Mouse (Mus musculus): ENCODE data around the gene Diras2. TPM values are rescaled to one million over a fixed set of nuclear protein-coding genes. Genes with fewer than 3 reads are reported as not detected.

Gene Diras2
- polyA plus RNA-seq, 1 experiment from 2014 or later, result 0.61 TPM

DNA sequence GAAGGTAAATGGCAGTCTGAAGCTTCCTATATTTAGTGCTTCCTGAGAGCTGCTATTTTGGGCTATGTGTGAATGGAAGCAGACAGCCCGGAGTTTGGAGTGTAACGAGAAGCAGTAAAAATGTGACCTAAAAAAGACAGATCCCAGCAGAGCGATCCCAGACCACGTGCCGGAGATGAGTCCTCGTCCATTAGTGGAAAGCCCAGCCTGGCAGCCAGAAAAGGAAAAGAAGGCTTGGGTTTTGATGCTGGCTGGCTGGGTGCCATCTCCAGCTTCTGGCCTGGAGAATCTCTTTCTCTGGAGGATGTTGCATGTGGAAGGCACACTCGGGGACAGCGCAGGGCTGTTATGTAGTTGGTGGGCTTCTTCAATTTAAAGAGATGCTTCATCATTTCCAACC is 29.4 kb downstream of the Diras2 start:
- Histone ChIP-seq H3K9ac (ENCODE audit: low read depth, low read length) (no peak overlapping the region), H3K9me3 (ENCODE audit: control insufficient read depth) (no peaks in the 10 kb centered on the region), H3K4me3 (ENCODE audit: low read depth, low read length) (no peak overlapping the region), H3K4me1 (replicated peaks; ENCODE audit: control insufficient read depth, insufficient read depth, low read length) (no peaks in the 10 kb centered on the region), H3K27ac (ENCODE audit: low read depth, low read length) (no peak overlapping the region), H3K4me2 (replicated peaks; ENCODE audit: low read depth) (no peak overlapping the region), H3K27me3 (replicated peaks; ENCODE audit: control insufficient read depth, insufficient read depth, low read length) (no peaks in the 10 kb centered on the region), H3K36me3 (ENCODE audit: control insufficient read depth, insufficient read depth) (no peaks in the 10 kb centered on the region)
- WGBS, result 57% methylated on average over 8 of the region's 8 CpGs
- no peak for TF ChIP-seq CTCF (IDR thresholded peaks at IDR 0.05; ENCODE audit: low read depth)
- ATAC-seq, result no peak

DNA sequence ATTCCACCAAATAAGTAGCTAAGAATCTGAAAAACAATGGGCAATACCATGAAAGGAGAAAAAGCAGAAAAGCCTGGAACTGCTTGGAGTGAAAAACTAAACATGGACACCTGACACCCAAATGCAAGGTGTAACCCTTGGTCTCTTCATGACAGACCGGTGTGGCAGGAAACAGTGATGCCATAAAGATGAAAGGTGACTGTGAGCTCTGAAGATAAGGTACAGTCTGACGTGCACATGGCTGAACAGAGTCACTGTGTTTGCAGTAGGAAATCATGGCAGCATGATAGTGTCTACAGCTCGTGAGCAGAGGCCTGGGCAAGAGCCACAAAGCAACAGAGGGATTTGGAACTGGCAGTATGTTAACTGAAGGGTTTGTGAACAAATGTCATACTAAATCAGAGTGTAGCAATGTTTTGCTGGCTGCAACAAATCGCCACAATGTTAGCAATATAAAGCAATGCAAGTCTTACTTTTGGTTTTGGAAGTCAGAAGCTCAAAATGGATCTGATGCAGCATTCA is 34.0 kb downstream of the Diras2 start:
- Histone ChIP-seq H3K9me3 (ENCODE audit: control insufficient read depth) (no peaks in the 10 kb centered on the region), H3K4me3 (ENCODE audit: low read depth, low read length) (no peak overlapping the region), H3K27me3 (replicated peaks; ENCODE audit: control insufficient read depth, insufficient read depth, low read length) (no peaks in the 10 kb centered on the region), H3K4me2 (replicated peaks; ENCODE audit: low read depth) (no peak overlapping the region), H3K27ac (ENCODE audit: low read depth, low read length) (no peak overlapping the region), H3K4me1 (replicated peaks; ENCODE audit: control insufficient read depth, insufficient read depth, low read length) (no peaks in the 10 kb centered on the region), H3K36me3 (ENCODE audit: control insufficient read depth, insufficient read depth) (no peaks in the 10 kb centered on the region), H3K9ac (ENCODE audit: low read depth, low read length) (no peak overlapping the region)
- TF ChIP-seq CTCF (IDR thresholded peaks at IDR 0.05; ENCODE audit: low read depth), result no peak
- ATAC-seq, result peak; percentile 68
- WGBS, result 39% methylated on average over 4 of the region's 4 CpGs

DNA sequence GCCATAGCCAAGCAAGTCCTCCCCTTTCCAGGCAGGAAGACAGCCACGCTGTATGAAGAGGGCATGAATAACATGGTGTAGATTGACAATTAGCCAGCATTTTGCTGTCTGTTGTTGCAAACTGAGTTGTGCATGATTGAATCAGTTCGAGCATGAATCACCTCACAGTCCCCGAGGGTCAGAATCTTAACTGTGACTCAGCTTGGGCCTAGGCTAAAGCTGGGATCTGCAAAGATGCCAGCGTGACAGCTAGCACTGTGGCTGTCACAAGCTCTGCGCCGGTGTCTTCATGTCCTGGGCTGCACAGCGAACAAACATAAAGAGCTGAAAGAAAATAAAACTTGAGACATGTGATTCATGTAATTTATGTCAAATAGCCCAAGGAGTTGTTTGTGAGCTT is 42.3 kb downstream of the Diras2 start:
- no peak overlapping the region for H3K4me2 ChIP-seq (replicated peaks; ENCODE audit: low read depth)
- H3K9ac ChIP-seq (ENCODE audit: low read depth, low read length), result no peak overlapping the region
- WGBS, result 96% methylated on average over 7 of the region's 7 CpGs
- no peak for ATAC-seq
- H3K27ac ChIP-seq (ENCODE audit: low read depth, low read length), result no peak overlapping the region
- H3K4me3 ChIP-seq (ENCODE audit: low read depth, low read length), result no peak overlapping the region
- no peaks in the 10 kb centered on the region for H3K27me3 ChIP-seq (replicated peaks; ENCODE audit: control insufficient read depth, insufficient read depth, low read length)
- TF ChIP-seq CTCF (IDR thresholded peaks at IDR 0.05; ENCODE audit: low read depth), result no peak
- no peaks in the 10 kb centered on the region for H3K9me3 ChIP-seq (ENCODE audit: control insufficient read depth)
- H3K36me3 ChIP-seq (ENCODE audit: control insufficient read depth, insufficient read depth), result no peaks in the 10 kb centered on the region
- H3K4me1 ChIP-seq (replicated peaks; ENCODE audit: control insufficient read depth, insufficient read depth, low read length), result no peaks in the 10 kb centered on the region

DNA sequence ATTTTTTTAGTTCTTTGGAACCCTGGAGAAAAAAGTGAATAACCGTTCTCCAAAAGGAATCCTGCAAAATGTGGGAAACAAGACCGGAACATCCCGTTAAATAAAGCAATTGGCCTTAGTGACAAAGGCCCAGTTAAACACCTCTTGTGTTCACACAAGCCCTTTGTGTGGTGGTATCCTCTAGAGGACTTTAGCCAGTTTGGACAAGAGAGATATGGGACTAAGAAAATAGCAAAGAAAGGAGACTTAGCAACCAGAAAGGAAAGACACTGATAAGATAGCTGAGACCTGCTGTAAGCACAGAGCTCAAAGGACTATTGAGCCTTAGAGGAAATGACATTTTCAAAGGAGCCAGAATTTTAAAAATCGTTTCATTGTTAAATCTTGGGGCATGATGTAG is 47.0 kb downstream of the Diras2 start:
- Histone ChIP-seq H3K27me3 (replicated peaks; ENCODE audit: control insufficient read depth, insufficient read depth, low read length) (no peaks in the 10 kb centered on the region), H3K36me3 (ENCODE audit: control insufficient read depth, insufficient read depth) (no peaks in the 10 kb centered on the region), H3K4me1 (replicated peaks; ENCODE audit: control insufficient read depth, insufficient read depth, low read length) (no peaks in the 10 kb centered on the region), H3K9ac (ENCODE audit: low read depth, low read length) (no peak overlapping the region), H3K4me2 (replicated peaks; ENCODE audit: low read depth) (no peak overlapping the region), H3K4me3 (ENCODE audit: low read depth, low read length) (no peak overlapping the region), H3K9me3 (ENCODE audit: control insufficient read depth) (no peaks in the 10 kb centered on the region), H3K27ac (ENCODE audit: low read depth, low read length) (no peak overlapping the region)
- no peak for TF ChIP-seq CTCF (IDR thresholded peaks at IDR 0.05; ENCODE audit: low read depth)
- ATAC-seq, result no peak
- 47% methylated on average over 4 of the region's 4 CpGs for WGBS

DNA sequence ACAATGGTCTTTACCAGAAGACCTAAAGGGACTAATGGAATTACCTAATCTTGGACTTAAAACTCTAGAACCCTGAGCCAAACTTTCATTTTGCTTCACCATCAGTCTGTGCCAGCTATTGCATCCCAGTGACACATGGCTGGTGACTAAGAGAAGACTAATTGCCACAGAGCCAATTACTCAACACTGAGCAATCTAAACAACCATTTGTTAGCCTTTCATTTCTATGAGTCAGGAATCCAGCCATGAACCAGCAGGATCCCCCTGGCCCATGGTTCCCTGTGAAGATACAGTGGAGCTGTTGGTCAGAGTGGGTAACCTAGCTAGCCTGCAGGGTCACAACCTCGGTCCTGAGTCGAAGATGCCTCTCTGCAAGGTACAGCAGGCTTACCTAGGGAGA is 49.3 kb downstream of the Diras2 start:
- H3K4me2 ChIP-seq (replicated peaks; ENCODE audit: low read depth), result no peak overlapping the region
- no peaks in the 10 kb centered on the region for H3K9me3 ChIP-seq (ENCODE audit: control insufficient read depth)
- 68% methylated on average over 2 of the region's 2 CpGs for WGBS
- no peak overlapping the region for H3K27ac ChIP-seq (ENCODE audit: low read depth, low read length)
- no peaks in the 10 kb centered on the region for H3K27me3 ChIP-seq (replicated peaks; ENCODE audit: control insufficient read depth, insufficient read depth, low read length)
- H3K4me3 ChIP-seq (ENCODE audit: low read depth, low read length), result no peak overlapping the region
- H3K36me3 ChIP-seq (ENCODE audit: control insufficient read depth, insufficient read depth), result no peaks in the 10 kb centered on the region
- ATAC-seq, result no peak
- TF ChIP-seq CTCF (IDR thresholded peaks at IDR 0.05; ENCODE audit: low read depth), result no peak
- H3K9ac ChIP-seq (ENCODE audit: low read depth, low read length), result no peak overlapping the region
- no peaks in the 10 kb centered on the region for H3K4me1 ChIP-seq (replicated peaks; ENCODE audit: control insufficient read depth, insufficient read depth, low read length)

DNA sequence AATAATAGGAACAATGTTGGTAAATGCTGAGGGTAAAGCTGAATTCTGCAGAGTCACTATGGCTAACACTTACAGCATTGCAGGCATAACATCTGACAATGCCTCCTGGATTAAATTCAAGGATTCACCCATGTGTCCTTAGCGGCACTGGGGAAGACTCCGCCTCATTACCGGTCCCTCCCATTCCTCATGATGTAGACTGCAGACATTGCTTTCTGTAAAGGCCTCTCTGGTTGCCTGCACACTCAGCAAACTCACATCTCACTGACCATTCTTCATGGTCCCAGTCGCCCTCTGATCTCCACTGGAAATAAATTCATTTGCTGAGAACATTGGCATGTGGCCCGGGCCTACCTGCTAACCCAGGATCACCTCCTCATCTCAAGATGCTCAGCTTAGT is 51.9 kb downstream of the Diras2 start:
- no peak for ATAC-seq
- no peak for TF ChIP-seq CTCF (IDR thresholded peaks at IDR 0.05; ENCODE audit: low read depth)
- WGBS, result 96% methylated on average over 5 of the region's 5 CpGs
- no peaks in the 10 kb centered on the region for H3K27me3 ChIP-seq (replicated peaks; ENCODE audit: control insufficient read depth, insufficient read depth, low read length)
- H3K36me3 ChIP-seq (ENCODE audit: control insufficient read depth, insufficient read depth), result no peaks in the 10 kb centered on the region
- H3K9me3 ChIP-seq (ENCODE audit: control insufficient read depth), result no peaks in the 10 kb centered on the region
- no peak overlapping the region for H3K9ac ChIP-seq (ENCODE audit: low read depth, low read length)
- no peak overlapping the region for H3K4me3 ChIP-seq (ENCODE audit: low read depth, low read length)
- H3K4me1 ChIP-seq (replicated peaks; ENCODE audit: control insufficient read depth, insufficient read depth, low read length), result no peaks in the 10 kb centered on the region
- H3K27ac ChIP-seq (ENCODE audit: low read depth, low read length), result no peak overlapping the region
- H3K4me2 ChIP-seq (replicated peaks; ENCODE audit: low read depth), result no peak overlapping the region
